Mouse (Mus musculus) heart, postnatal 0 days (tissue): Measurements from ENCODE around the gene Npas3. TPM values are rescaled to one million over a fixed set of nuclear protein-coding genes. Genes with fewer than 3 reads are reported as not detected.

Experiments used
- ATAC-seq: fragments of 200-750 bp; cut with Nextera tagmentation; 2 replicates; pipeline ENCODE4 v1.8.0; 2017; ENCODE audit warnings: low read depth, moderate number of reproducible peaks, moderate library complexity; ENCODE audit not compliant: insufficient read depth
- DNase-seq: peaks from one replicate; pipeline ENCODE4 v3.0.0-alpha.2; 2016; ENCODE audit warnings: low spot score
- H3K27ac ChIP-seq: fragments of 300-500 bp; sonication (generic); 2 replicates; pipeline ENCODE4 v1.5.1; 2014; ENCODE audit warnings: low read depth, mild to moderate bottlenecking
- H3K27me3 ChIP-seq: fragments of 300-500 bp; sonication (generic); 2 replicates; pipeline ENCODE4 v1.6.1; 2014; ENCODE audit warnings: low read length, mixed read lengths; ENCODE audit not compliant: control insufficient read depth, insufficient read depth
- H3K36me3 ChIP-seq: fragments of 300-500 bp; sonication (generic); replicated peaks from 2 replicates; pipeline ENCODE4 v1.6.1; 2014; ENCODE audit warnings: low read length, mixed read lengths; ENCODE audit not compliant: control insufficient read depth, insufficient read depth
- H3K4me1 ChIP-seq: fragments of 300-500 bp; sonication (generic); 2 replicates; pipeline ENCODE4 v1.6.1; 2014; ENCODE audit warnings: antibody characterized with exemption; ENCODE audit not compliant: control insufficient read depth, insufficient read depth
- H3K4me2 ChIP-seq: fragments of 300-500 bp; sonication (generic); 2 replicates; pipeline ENCODE4 v1.6.1; 2014; ENCODE audit warnings: low read depth, mild to moderate bottlenecking, low read length, moderate library complexity
- H3K4me3 ChIP-seq: fragments of 300-500 bp; sonication (generic); 2 replicates; pipeline ENCODE4 v1.5.1; 2014; ENCODE audit warnings: low read depth, low read length
- H3K9ac ChIP-seq: fragments of 300-500 bp; sonication (generic); replicated peaks from 2 replicates; pipeline ENCODE4 v1.6.1; 2014; ENCODE audit warnings: low read depth, low read length, mixed read lengths
- H3K9me3 ChIP-seq: fragments of 300-500 bp; sonication (generic); replicated peaks from 2 replicates; pipeline ENCODE4 v1.6.1; 2016; ENCODE audit warnings: low read length; ENCODE audit not compliant: control insufficient read depth
- CTCF ChIP-seq: IDR thresholded peaks from 2 replicates; pipeline ENCODE4 v1.5.1; 2016; ENCODE audit warnings: antibody characterized with exemption, control low read depth, low read depth
- EP300 ChIP-seq: IDR thresholded peaks from 2 replicates; pipeline ENCODE4 v1.6.1; 2016; ENCODE audit warnings: antibody characterized with exemption, low read depth
- WGBS: fragments of 180-500 bp; shearing (Covaris S2); extraction: QIAGEN DNeasy Blood & Tissue Kit; methylation state at CpG from one replicate; pipeline ENCODE4 v1.1.7; 2014; 5-methylcytosine and 5-hydroxymethylcytosine counted together
- polyA plus RNA-seq: library from polyadenylated mRNA; unstranded; fragments of >200 nt; fragmentation: Nextera tagmentation; extraction: Ambion mirVana; gene quantifications from 2 replicates; pipeline ENCODE4 v1.2.1, GENCODE M21; 2015
- total RNA-seq: library from RNA; depleted of rRNA; stranded (reverse); fragments of >200 nt; gene quantifications from 2 replicates; pipeline ENCODE4 v1.2.3, GENCODE M21; 2014; ENCODE audit warnings: low replicate concordance

The Npas3 gene
- total and polyA plus RNA-seq, 2 experiments from 2014 or later, result 0.50 to 0.61 TPM

- Histone ChIP-seq H3K9me3 (no peaks in the 10 kb centered on the region), H3K27me3 (no peaks in the 10 kb centered on the region), H3K27ac (no peak overlapping the region), H3K36me3 (no peaks in the 10 kb centered on the region), H3K4me1 (no peaks in the 10 kb centered on the region), H3K4me2 (no peak overlapping the region), H3K9ac (no peak overlapping the region), H3K4me3 (no peak overlapping the region)
- WGBS, result 36% methylated on average over 2 of the region's 2 CpGs
- TF ChIP-seq EP300, result no peak
- no peak for TF ChIP-seq CTCF
- ATAC-seq (no peak), DNase-seq (no peak)
These were observed 861.9 kb downstream of the Npas3 start for GRCm38 (mm10) chr12:54110342-54110741.

- no peak for DNase-seq
- H3K9me3 ChIP-seq, result no peaks in the 10 kb centered on the region
- no peak overlapping the region for H3K4me2 ChIP-seq
- no peak overlapping the region for H3K9ac ChIP-seq
- no peak overlapping the region for H3K4me3 ChIP-seq
- TF ChIP-seq CTCF (no peak), EP300 (no peak)
- H3K4me1 ChIP-seq, result no peaks in the 10 kb centered on the region
- no peak overlapping the region for H3K27ac ChIP-seq
- ATAC-seq, result no peak
- H3K36me3 ChIP-seq, result no peaks in the 10 kb centered on the region
- WGBS, result 51% methylated on average over 3 of the region's 3 CpGs
- no peaks in the 10 kb centered on the region for H3K27me3 ChIP-seq
These were observed 862.5 kb downstream of the Npas3 start for GRCm38 (mm10) chr12:54110930-54111329.

GRCm38 (mm10) chr12:54120386-54120785 lies 871.9 kb downstream of the Npas3 start:
- Histone ChIP-seq H3K36me3 (no peaks in the 10 kb centered on the region), H3K4me3 (no peak overlapping the region), H3K27me3 (no peaks in the 10 kb centered on the region), H3K27ac (no peak overlapping the region), H3K9ac (no peak overlapping the region), H3K4me2 (no peak overlapping the region), H3K9me3 (no peaks in the 10 kb centered on the region), H3K4me1 (no peaks in the 10 kb centered on the region)
- WGBS, result 50% methylated on average over 1 of the region's 1 CpGs
- DNase-seq, result no peak
- no peak for ATAC-seq
- no peak for TF ChIP-seq EP300
- TF ChIP-seq CTCF, result no peak

- ATAC-seq (no peak), DNase-seq (no peak)
- H3K36me3 ChIP-seq, result no peaks in the 10 kb centered on the region
- H3K9ac ChIP-seq, result no peak overlapping the region
- no peak for TF ChIP-seq EP300
- TF ChIP-seq CTCF, result no peak
- H3K4me3 ChIP-seq, result no peak overlapping the region
- no peaks in the 10 kb centered on the region for H3K27me3 ChIP-seq
- H3K9me3 ChIP-seq, result no peaks in the 10 kb centered on the region
- no peak overlapping the region for H3K4me2 ChIP-seq
- no peak overlapping the region for H3K27ac ChIP-seq
- WGBS, result 88% methylated on average over 3 of the region's 3 CpGs
- H3K4me1 ChIP-seq, result no peaks in the 10 kb centered on the region
These were observed 872.8 kb downstream of the Npas3 start for GRCm38 (mm10) chr12:54121286-54121685.
